Mouse (Mus musculus) stomach, postnatal 0 days (tissue): ENCODE measurements around the gene Rnf227.

Source experiments
- CTCF ChIP-seq: IDR thresholded peaks from 2 replicates; pipeline ENCODE4 v1.5.1; 2016; ENCODE audit warnings: antibody characterized with exemption, low read depth, mild to moderate bottlenecking, moderate library complexity
- EP300 ChIP-seq: optimal IDR thresholded peaks from 2 replicates; pipeline ENCODE3; 2016; ENCODE audit warnings: antibody characterized with exemption

- 0 out of 2 replicates have a peak, but pooled peaks have one; percentile 15 for TF ChIP-seq CTCF
- TF ChIP-seq EP300 = no peak
These were observed 8.3 kb upstream of the Rnf227 start for GRCm38 (mm10) chr11:69331929-69332405.
